Mouse (Mus musculus): ENCODE measurements around the gene Add1. TPM values are rescaled to one million over a fixed set of nuclear protein-coding genes. Genes with fewer than 3 reads are reported as not detected.
A peak's percentile ranks its signal among the peaks of the same experiment; 100 is the strongest.

The Add1 gene
- polyA plus RNA-seq, 1 experiment from 2014 or later, result 224 TPM

GRCm38 (mm10) chr5:34642932-34643331, 69.5 kb downstream of the Add1 start:
- Histone ChIP-seq H3K4me1 (ENCODE audit: control insufficient read depth, insufficient read depth, low read depth, low read length) (no peaks in the 10 kb centered on the region), H3K9me3 (ENCODE audit: control insufficient read depth, low read length) (no peaks in the 10 kb centered on the region), H3K36me3 (ENCODE audit: control insufficient read depth, insufficient read depth, low read length) (peaks cover 49% of the 10 kb centered on the region), H3K9ac (ENCODE audit: low read depth, low read length) (no peak overlapping the region), H3K27ac (ENCODE audit: low read depth, low read length) (no peak overlapping the region), H3K4me2 (ENCODE audit: low read length) (no peak overlapping the region), H3K27me3 (replicated peaks; ENCODE audit: control insufficient read depth, insufficient read depth, low read length) (no peaks in the 10 kb centered on the region), H3K4me3 (ENCODE audit: low read length) (no peak overlapping the region)
- peak; percentile 78 for ATAC-seq
- 78% methylated on average over 5 of the region's 5 CpGs for WGBS

- no peak overlapping the region for H3K4me2 ChIP-seq (ENCODE audit: low read length)
- 52% methylated on average over 4 of the region's 4 CpGs for WGBS
- peaks cover 53% of the 10 kb centered on the region for H3K36me3 ChIP-seq (ENCODE audit: control insufficient read depth, insufficient read depth, low read length)
- ATAC-seq, result no peak; the same call in 1 of the 2 replicates
- H3K27ac ChIP-seq (ENCODE audit: low read depth, low read length), result no peak overlapping the region
- no peaks in the 10 kb centered on the region for H3K4me1 ChIP-seq (ENCODE audit: control insufficient read depth, insufficient read depth, low read depth, low read length)
- H3K4me3 ChIP-seq (ENCODE audit: low read length), result no peak overlapping the region
- no peaks in the 10 kb centered on the region for H3K9me3 ChIP-seq (ENCODE audit: control insufficient read depth, low read length)
- no peak overlapping the region for H3K9ac ChIP-seq (ENCODE audit: low read depth, low read length)
- no peaks in the 10 kb centered on the region for H3K27me3 ChIP-seq (replicated peaks; ENCODE audit: control insufficient read depth, insufficient read depth, low read length)
Measured at GRCm38 (mm10) chr5:34647581-34647980, 74.1 kb downstream of the Add1 start.

GRCm38 (mm10) chr5:34652961-34653360, 79.5 kb downstream of the Add1 start:
- Histone ChIP-seq H3K27ac (ENCODE audit: low read depth, low read length) (no peak overlapping the region), H3K4me2 (ENCODE audit: low read length) (no peak overlapping the region), H3K9me3 (ENCODE audit: control insufficient read depth, low read length) (no peaks in the 10 kb centered on the region), H3K27me3 (replicated peaks; ENCODE audit: control insufficient read depth, insufficient read depth, low read length) (no peaks in the 10 kb centered on the region), H3K36me3 (ENCODE audit: control insufficient read depth, insufficient read depth, low read length) (peaks cover 55% of the 10 kb centered on the region), H3K4me3 (ENCODE audit: low read length) (no peak overlapping the region), H3K9ac (ENCODE audit: low read depth, low read length) (no peak overlapping the region), H3K4me1 (ENCODE audit: control insufficient read depth, insufficient read depth, low read depth, low read length) (no peaks in the 10 kb centered on the region)
- WGBS, result 95% methylated on average over 5 of the region's 5 CpGs
- no peak for ATAC-seq

- Histone ChIP-seq H3K9me3 (ENCODE audit: control insufficient read depth, low read length) (no peaks in the 10 kb centered on the region), H3K36me3 (ENCODE audit: control insufficient read depth, insufficient read depth, low read length) (peaks cover 43% of the 10 kb centered on the region), H3K27ac (ENCODE audit: low read depth, low read length) (no peak overlapping the region), H3K27me3 (replicated peaks; ENCODE audit: control insufficient read depth, insufficient read depth, low read length) (no peaks in the 10 kb centered on the region), H3K9ac (ENCODE audit: low read depth, low read length) (no peak overlapping the region), H3K4me3 (ENCODE audit: low read length) (no peak overlapping the region), H3K4me2 (ENCODE audit: low read length) (no peak overlapping the region), H3K4me1 (ENCODE audit: control insufficient read depth, insufficient read depth, low read depth, low read length) (peaks cover 7% of the 10 kb centered on the region)
- 84% methylated on average over 9 of the region's 9 CpGs for WGBS
- ATAC-seq, result no peak
Measured at GRCm38 (mm10) chr5:34654881-34655280, 81.4 kb downstream of the Add1 start.

- Histone ChIP-seq H3K4me1 (ENCODE audit: control insufficient read depth, insufficient read depth, low read depth, low read length) (peaks cover 7% of the 10 kb centered on the region), H3K4me3 (ENCODE audit: low read length) (no peak overlapping the region), H3K9me3 (ENCODE audit: control insufficient read depth, low read length) (no peaks in the 10 kb centered on the region), H3K36me3 (ENCODE audit: control insufficient read depth, insufficient read depth, low read length) (peaks cover 26% of the 10 kb centered on the region), H3K9ac (ENCODE audit: low read depth, low read length) (no peak overlapping the region), H3K27ac (ENCODE audit: low read depth, low read length) (no peak overlapping the region), H3K4me2 (ENCODE audit: low read length) (no peak overlapping the region), H3K27me3 (replicated peaks; ENCODE audit: control insufficient read depth, insufficient read depth, low read length) (no peaks in the 10 kb centered on the region)
- 95% methylated on average over 8 of the region's 8 CpGs for WGBS
- ATAC-seq, result no peak
Measured at GRCm38 (mm10) chr5:34657556-34657955, 84.1 kb downstream of the Add1 start.

GRCm38 (mm10) chr5:34659686-34660590, 86.5 kb downstream of the Add1 start, which contains the start of the genes Nop14 and Grk4:
Gene Nop14 (minus strand): TSS chr5:34660148.
Gene Grk4 (plus strand): TSS chr5:34660379.
- 0% methylated on average over 60 of the region's 60 CpGs for WGBS
- H3K27me3 ChIP-seq (replicated peaks; ENCODE audit: control insufficient read depth, insufficient read depth, low read length), result no peaks in the 10 kb centered on the region
- H3K27ac ChIP-seq (ENCODE audit: low read depth, low read length), result peak within 1 kb of the TSS; percentile 79
- peak within 1 kb of the TSS; percentile 83 for H3K4me3 ChIP-seq (ENCODE audit: low read length)
- H3K36me3 ChIP-seq (ENCODE audit: control insufficient read depth, insufficient read depth, low read length), result peaks cover 8% of the 10 kb centered on the region
- H3K9me3 ChIP-seq (ENCODE audit: control insufficient read depth, low read length), result no peaks in the 10 kb centered on the region
- peak within 1 kb of the TSS; percentile 71 for H3K9ac ChIP-seq (ENCODE audit: low read depth, low read length)
- peak; percentile 100 for ATAC-seq
- peak within 1 kb of the TSS; percentile 72 for H3K4me2 ChIP-seq (ENCODE audit: low read length)
- H3K4me1 ChIP-seq (ENCODE audit: control insufficient read depth, insufficient read depth, low read depth, low read length), result peaks cover 7% of the 10 kb centered on the region

- peaks cover 3% of the 10 kb centered on the region for H3K36me3 ChIP-seq (ENCODE audit: control insufficient read depth, insufficient read depth, low read length)
- ATAC-seq, result no peak
- peak overlapping the region; percentile 79 for H3K27ac ChIP-seq (ENCODE audit: low read depth, low read length)
- H3K27me3 ChIP-seq (replicated peaks; ENCODE audit: control insufficient read depth, insufficient read depth, low read length), result no peaks in the 10 kb centered on the region
- H3K4me2 ChIP-seq (ENCODE audit: low read length), result peak overlapping the region; percentile 54
- peak overlapping the region; percentile 71 for H3K9ac ChIP-seq (ENCODE audit: low read depth, low read length)
- H3K4me1 ChIP-seq (ENCODE audit: control insufficient read depth, insufficient read depth, low read depth, low read length), result peaks cover 7% of the 10 kb centered on the region
- no peaks in the 10 kb centered on the region for H3K9me3 ChIP-seq (ENCODE audit: control insufficient read depth, low read length)
- WGBS, result under 1% methylated on average over 55 of the region's 57 CpGs
- H3K4me3 ChIP-seq (ENCODE audit: low read length), result peak overlapping the region; percentile 83
Measured at GRCm38 (mm10) chr5:34660591-34661130, 87.2 kb downstream of the Add1 start.

- no peak for ATAC-seq
- H3K27me3 ChIP-seq (replicated peaks; ENCODE audit: control insufficient read depth, insufficient read depth, low read length), result no peaks in the 10 kb centered on the region
- 85% methylated on average over 4 of the region's 4 CpGs for WGBS
- no peak overlapping the region for H3K4me3 ChIP-seq (ENCODE audit: low read length)
- H3K36me3 ChIP-seq (ENCODE audit: control insufficient read depth, insufficient read depth, low read length), result no peaks in the 10 kb centered on the region
- no peak overlapping the region for H3K9ac ChIP-seq (ENCODE audit: low read depth, low read length)
- H3K4me2 ChIP-seq (ENCODE audit: low read length), result no peak overlapping the region
- no peak overlapping the region for H3K27ac ChIP-seq (ENCODE audit: low read depth, low read length)
- H3K4me1 ChIP-seq (ENCODE audit: control insufficient read depth, insufficient read depth, low read depth, low read length), result peaks cover 7% of the 10 kb centered on the region
- no peaks in the 10 kb centered on the region for H3K9me3 ChIP-seq (ENCODE audit: control insufficient read depth, low read length)
Measured at GRCm38 (mm10) chr5:34661909-34662308, 88.4 kb downstream of the Add1 start.

- Histone ChIP-seq H3K9ac (ENCODE audit: low read depth, low read length) (no peak overlapping the region), H3K4me1 (ENCODE audit: control insufficient read depth, insufficient read depth, low read depth, low read length) (peaks cover 7% of the 10 kb centered on the region), H3K36me3 (ENCODE audit: control insufficient read depth, insufficient read depth, low read length) (no peaks in the 10 kb centered on the region), H3K9me3 (ENCODE audit: control insufficient read depth, low read length) (no peaks in the 10 kb centered on the region), H3K27ac (ENCODE audit: low read depth, low read length) (no peak overlapping the region), H3K4me2 (ENCODE audit: low read length) (no peak overlapping the region), H3K4me3 (ENCODE audit: low read length) (no peak overlapping the region), H3K27me3 (replicated peaks; ENCODE audit: control insufficient read depth, insufficient read depth, low read length) (no peaks in the 10 kb centered on the region)
- WGBS, result 94% methylated on average over 2 of the region's 2 CpGs
- ATAC-seq, result no peak
Measured at GRCm38 (mm10) chr5:34663231-34663630, 89.8 kb downstream of the Add1 start.

All from hindbrain, embryonic 16.5 days (tissue).